Mouse (Mus musculus) bone marrow macrophage, adult 2 months (primary cell): ENCODE measurements at regions not wholly inside any gene's neighbourhood (a gene's known extent, or its start where the extent isn't known, plus 50 kb on each side); places are given as distances from the start of the nearest gene placed in this dataset.
A peak's percentile ranks its signal among the peaks of the same experiment; 100 is the strongest.

Experiments used
- H3K27ac ChIP-seq: 2 replicates; pipeline ENCODE4 v1.5.1; 2012; ENCODE audit warnings: low read depth, low read length; ENCODE audit not compliant: insufficient read depth
- H3K4me1 ChIP-seq: 2 replicates; pipeline ENCODE4 v1.6.1; 2012; ENCODE audit warnings: low read length; ENCODE audit not compliant: control insufficient read depth, insufficient read depth
- H3K4me3 ChIP-seq: 2 replicates; pipeline ENCODE4 v1.5.1; 2012; ENCODE audit warnings: mild to moderate bottlenecking, low read length, moderate library complexity; ENCODE audit not compliant: insufficient read depth
- CTCF ChIP-seq: IDR thresholded peaks from 2 replicates; pipeline ENCODE4 v1.5.1; 2012; ENCODE audit warnings: low read depth, mild to moderate bottlenecking, low read length, moderate library complexity
- POLR2A ChIP-seq: IDR thresholded peaks from 2 replicates; pipeline ENCODE4 v1.6.1; 2012; ENCODE audit warnings: mild to moderate bottlenecking, low read depth, low read length, borderline replicate concordance

DNA sequence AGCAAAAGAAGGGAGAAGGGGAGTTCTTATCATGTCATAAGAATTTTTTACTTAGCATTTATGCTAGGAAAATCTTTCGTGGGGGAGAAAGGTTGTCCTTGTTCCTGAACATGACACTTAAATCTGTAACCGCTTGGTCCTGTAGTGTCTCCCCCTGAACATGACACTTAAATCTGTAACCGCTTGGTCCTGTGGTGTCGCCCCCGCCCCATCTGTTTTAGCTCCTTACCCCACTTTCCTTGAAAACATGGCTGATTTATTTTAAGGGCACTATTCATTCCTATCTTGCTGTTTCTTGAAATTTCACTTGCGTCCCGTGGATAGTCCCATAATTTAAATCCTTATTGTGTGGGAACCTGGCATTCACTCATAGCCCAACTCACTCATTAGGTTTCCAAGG, 82.2 kb downstream of the Rap2a start:
- TF ChIP-seq POLR2A (no peak), CTCF (no peak)
- no peaks in the 10 kb centered on the region for H3K4me1 ChIP-seq
- H3K27ac ChIP-seq: no peak overlapping the region
- no peak overlapping the region for H3K4me3 ChIP-seq

DNA sequence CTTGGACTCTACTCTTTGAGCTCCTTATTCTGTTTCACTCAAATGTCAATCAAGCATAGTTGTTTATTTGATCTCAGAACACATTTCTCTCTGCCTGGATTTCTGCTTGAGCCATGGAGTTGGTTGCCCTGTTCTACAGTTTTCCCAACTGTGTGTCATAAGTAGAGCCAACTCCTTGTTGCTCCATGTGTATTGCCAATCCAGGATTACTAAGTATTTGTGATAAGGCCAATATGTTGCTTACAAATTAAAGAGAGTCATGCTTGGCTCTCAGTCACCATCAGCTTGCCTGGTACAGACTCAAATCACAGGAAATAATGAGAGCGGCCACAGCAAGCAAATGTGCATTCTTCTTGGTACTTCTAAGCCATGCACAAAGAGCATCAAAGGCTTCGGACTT, 82.7 kb downstream of the Rap2a start:
- H3K27ac ChIP-seq: no peak overlapping the region
- H3K4me1 ChIP-seq: no peaks in the 10 kb centered on the region
- TF ChIP-seq CTCF (no peak), POLR2A (no peak)
- H3K4me3 ChIP-seq: no peak overlapping the region

DNA sequence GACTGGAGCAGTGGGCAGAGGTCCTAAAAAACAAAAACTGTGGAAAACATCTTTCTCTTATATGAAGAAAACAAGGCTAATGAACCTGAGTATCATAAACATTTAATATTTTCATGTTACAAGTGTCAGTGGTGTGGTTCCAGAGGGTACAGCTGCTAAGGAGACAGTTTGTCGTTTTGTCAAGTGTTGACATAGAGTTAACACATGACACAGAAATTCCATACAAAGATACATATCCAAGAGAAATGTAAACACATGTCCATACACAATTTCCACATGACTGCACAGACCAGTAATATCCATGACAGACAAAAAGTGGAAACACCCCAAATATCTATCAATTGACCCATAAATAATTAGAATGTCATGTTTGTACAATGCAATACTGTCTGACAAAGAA, 88.7 kb downstream of the Rap2a start:
- Histone ChIP-seq H3K4me1 (peaks cover 4% of the 10 kb centered on the region), H3K4me3 (no peak overlapping the region), H3K27ac (no peak overlapping the region)
- TF ChIP-seq POLR2A (no peak), CTCF (no peak)

DNA sequence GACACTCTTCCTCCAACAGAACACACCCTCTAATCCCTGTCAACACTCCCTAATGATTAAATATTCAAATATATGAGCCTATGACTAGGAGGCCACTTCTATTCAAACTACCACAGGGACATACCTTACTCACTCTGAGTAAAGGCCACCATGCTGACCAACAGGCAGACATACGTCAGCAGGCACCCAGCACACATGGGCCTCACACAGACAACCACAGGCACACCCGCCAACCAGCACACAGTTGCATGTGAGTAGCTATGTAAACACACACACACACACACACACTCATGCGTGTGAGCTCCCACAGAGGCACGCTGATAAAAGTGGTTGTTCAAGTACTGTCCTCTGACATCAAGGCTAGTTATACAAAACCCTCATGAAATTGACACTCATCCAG, 89.8 kb downstream of the Rap2a start:
- peaks cover 12% of the 10 kb centered on the region for H3K4me1 ChIP-seq
- TF ChIP-seq CTCF: no peak
- no peak for TF ChIP-seq POLR2A
- H3K4me3 ChIP-seq: no peak overlapping the region
- H3K27ac ChIP-seq: no peak overlapping the region

DNA sequence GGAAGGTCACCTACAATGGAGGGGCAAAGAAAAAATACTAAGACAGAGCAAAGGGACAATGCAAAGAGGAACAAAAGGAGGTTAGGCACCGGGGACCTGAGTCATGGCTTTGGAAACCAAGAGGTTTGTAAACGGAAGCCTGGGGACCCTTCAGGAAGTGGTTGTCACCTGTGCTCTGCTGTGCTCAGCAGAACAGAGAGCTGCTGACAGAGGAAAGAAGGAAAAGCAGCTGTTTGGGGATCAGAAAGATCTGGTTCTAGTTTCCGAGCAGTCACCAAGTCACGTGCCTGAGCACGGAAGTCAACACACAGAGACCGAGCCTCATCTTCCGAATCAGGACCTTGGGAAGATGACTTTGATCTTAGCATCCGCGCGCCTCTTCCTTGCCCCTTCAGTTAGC, 94.0 kb downstream of the Rap2a start:
- peak overlapping the region; percentile 68 for H3K27ac ChIP-seq
- peak overlapping the region; percentile 16; the same call in 1 of the 2 replicates for H3K4me3 ChIP-seq
- TF ChIP-seq POLR2A (no peak), CTCF (no peak)
- H3K4me1 ChIP-seq: peaks cover 13% of the 10 kb centered on the region

DNA sequence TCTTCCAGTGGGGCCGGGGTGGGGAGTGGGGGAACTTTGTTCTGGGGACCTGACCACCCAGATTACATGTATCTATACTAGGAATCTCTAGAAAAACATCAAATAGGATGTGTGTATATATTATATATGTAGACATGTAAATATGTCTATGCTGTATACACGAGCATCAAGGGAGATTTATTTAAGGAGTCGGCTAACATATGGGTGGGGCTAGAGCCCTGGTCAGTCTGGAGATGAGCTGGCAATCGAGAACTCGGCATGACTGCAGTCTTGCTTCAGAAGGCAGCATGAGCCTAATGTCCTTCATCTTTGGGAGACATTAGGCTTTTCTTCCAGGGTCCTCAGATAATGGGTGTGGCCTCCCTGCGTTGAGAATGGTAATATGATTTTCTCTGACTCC, 97.0 kb downstream of the Rap2a start:
- Histone ChIP-seq H3K4me3 (no peak overlapping the region), H3K27ac (no peak overlapping the region), H3K4me1 (peaks cover 13% of the 10 kb centered on the region)
- TF ChIP-seq POLR2A (no peak), CTCF (no peak)

DNA sequence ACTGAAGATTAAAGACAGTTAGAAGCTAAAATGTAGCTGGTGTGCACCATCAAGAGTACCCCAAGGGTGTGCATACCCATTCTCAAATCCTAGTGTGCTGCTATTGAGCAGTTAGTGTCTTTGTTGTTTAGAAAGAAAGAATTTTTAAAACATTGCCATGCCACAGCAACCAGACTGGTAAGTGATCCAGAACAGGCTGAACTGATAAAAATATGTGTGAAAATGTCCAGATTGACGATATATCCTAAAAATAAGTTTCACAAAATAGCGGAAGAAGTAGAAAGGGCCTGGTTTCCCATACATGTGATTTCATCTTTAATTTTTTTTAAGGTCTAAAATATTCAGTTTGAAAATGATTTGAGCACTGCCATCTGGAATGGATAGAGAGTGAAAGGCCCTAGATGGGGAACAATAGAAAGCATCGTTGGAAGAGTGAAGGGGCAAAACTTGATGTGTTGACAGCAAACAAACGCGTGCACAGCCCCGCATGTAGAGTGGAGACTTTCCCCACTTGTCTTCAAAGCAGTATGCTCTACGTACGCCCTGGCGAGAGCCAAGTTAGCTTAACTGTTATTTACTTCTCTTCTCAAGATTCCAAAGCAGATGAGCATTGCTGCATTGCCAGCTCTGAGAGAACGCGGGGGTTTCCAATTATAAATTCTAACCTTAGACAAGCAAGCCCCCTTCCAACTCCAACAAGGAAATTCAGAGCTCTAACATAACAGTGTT, 100.3 kb downstream of the Rap2a start:
- TF ChIP-seq POLR2A: no peak
- TF ChIP-seq CTCF: no peak
- Histone ChIP-seq H3K27ac (no peak overlapping the region), H3K4me3 (no peak overlapping the region), H3K4me1 (peaks cover 8% of the 10 kb centered on the region)

DNA sequence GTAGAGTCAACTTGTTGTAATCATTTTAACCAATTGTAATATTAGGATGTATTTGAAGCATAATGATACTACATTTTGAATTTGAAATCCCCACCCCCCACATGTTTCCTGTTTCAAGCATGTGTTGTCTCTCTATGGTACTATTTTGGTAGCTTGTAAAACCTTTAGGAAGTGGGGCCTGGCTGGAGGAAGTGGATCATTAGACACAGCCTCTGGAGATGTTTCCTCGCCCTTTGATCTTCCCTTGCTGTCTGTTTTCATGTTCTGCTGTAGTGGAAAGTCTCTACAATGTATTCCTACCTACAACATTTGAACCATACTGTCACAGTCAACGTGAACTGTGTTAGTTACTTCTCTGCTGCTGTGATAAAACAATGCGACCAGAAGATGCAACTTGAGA, 105.6 kb downstream of the Rap2a start:
- Histone ChIP-seq H3K27ac (peak overlapping the region; percentile 20), H3K4me1 (peaks cover 15% of the 10 kb centered on the region), H3K4me3 (no peak overlapping the region)
- TF ChIP-seq CTCF (no peak), POLR2A (no peak)

DNA sequence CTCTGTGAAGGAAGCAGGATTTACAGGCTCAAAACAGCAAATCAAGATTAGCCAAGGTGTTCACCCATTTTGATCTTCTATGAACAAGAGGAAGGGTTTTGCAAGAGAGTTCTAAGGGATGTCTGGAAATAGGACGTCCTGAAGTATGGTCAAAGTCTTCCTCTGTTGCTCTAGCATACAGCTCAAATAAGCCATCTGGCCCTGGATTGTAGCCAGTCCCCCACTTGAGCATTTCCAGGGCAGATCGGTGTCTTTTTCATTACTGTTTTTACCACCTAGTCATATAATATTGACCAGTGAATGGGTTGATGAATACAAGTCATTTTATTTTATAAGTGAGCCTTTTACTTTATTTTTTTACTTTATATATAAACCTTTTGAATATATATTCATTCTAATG, 113.9 kb downstream of the Rap2a start:
- TF ChIP-seq POLR2A (no peak), CTCF (no peak)
- H3K27ac ChIP-seq: no peak overlapping the region
- no peak overlapping the region for H3K4me3 ChIP-seq
- H3K4me1 ChIP-seq: no peaks in the 10 kb centered on the region

DNA sequence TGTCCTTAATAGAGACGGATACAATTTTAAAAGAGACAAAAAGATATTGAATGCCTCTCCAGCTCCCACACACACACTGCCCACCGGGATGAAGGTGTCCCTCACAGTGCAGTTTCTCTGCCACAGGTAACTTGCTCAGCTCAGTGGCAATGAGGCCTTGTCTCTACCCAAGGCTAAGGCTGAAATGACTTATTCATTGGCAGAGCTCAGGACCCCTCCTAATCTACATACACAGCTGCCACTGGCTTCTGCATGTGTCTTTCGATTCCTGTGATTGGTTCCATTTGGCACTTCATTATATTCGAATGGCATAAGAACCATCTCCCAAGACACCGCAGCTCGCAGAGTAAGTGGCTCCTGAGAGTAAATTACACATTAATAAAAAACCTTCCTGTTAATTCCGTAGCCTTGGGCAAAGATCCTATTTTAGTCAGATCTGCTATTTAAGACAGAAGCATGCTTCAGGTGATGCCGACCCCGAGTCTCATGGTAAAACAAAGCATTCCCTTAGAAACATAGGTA, 122.2 kb downstream of the Rap2a start:
- no peak overlapping the region for H3K27ac ChIP-seq
- H3K4me1 ChIP-seq: peaks cover 4% of the 10 kb centered on the region
- H3K4me3 ChIP-seq: no peak overlapping the region
- TF ChIP-seq CTCF (no peak), POLR2A (no peak)
